Mouse (Mus musculus): ENCODE results near the gene Klk14.
"Not testable (repeated sequence)": the region's sequence is repeated elsewhere in the genome, so short reads cannot be mapped to it uniquely, and the experiment has no call there.

The Klk14 gene

GRCm38 (mm10) chr7:43690118-43690517, at the start of gene Klk14:
Gene Klk14 (plus strand): TSS chr7:43690418.
- DNase-seq (ENCODE audit: low read depth) = no peak

- DNase-seq (ENCODE audit: low read depth) = no peak
Measured at GRCm38 (mm10) chr7:43642587-43642986, 47.6 kb upstream of the Klk14 start.

GRCm38 (mm10) chr7:43643046-43643652, 47.1 kb upstream of the Klk14 start:
- no peak for DNase-seq (ENCODE audit: low read depth)

GRCm38 (mm10) chr7:43652683-43653082, 37.5 kb upstream of the Klk14 start:
- no peak for DNase-seq (ENCODE audit: low read depth)

GRCm38 (mm10) chr7:43654519-43654918, 35.7 kb upstream of the Klk14 start:
- DNase-seq (ENCODE audit: low read depth) = no peak

- no peak for DNase-seq (ENCODE audit: low read depth)
Measured at GRCm38 (mm10) chr7:43656232-43656631, 34.0 kb upstream of the Klk14 start.

- no peak for DNase-seq (ENCODE audit: low read depth)
Measured at GRCm38 (mm10) chr7:43660002-43660401, 30.2 kb upstream of the Klk14 start, which contains the start of gene Siglece. Gene Siglece (minus strand): TSS chr7:43660161.

- no peak for DNase-seq (ENCODE audit: low read depth)
Measured at GRCm38 (mm10) chr7:43662804-43663203, 27.4 kb upstream of the Klk14 start.

- not testable (repeated sequence) for DNase-seq (ENCODE audit: low read depth)
Measured at GRCm38 (mm10) chr7:43667221-43667620, 23.0 kb upstream of the Klk14 start.

GRCm38 (mm10) chr7:43668582-43668981, 21.6 kb upstream of the Klk14 start:
- peak; percentile 24 for DNase-seq (ENCODE audit: low read depth)

- no peak for DNase-seq (ENCODE audit: low read depth)
Measured at GRCm38 (mm10) chr7:43671064-43671808, 19.0 kb upstream of the Klk14 start.

- DNase-seq (ENCODE audit: low read depth) = peak; percentile 79
Measured at GRCm38 (mm10) chr7:43671809-43672580, 18.2 kb upstream of the Klk14 start, which contains the start of gene Ctu1. Gene Ctu1 (plus strand): TSS chr7:43672016.

- no peak for DNase-seq (ENCODE audit: low read depth)
Measured at GRCm38 (mm10) chr7:43672581-43673260, 17.5 kb upstream of the Klk14 start.

GRCm38 (mm10) chr7:43675091-43675490, 15.1 kb upstream of the Klk14 start:
- no peak for DNase-seq (ENCODE audit: low read depth)

- peak; percentile 32 for DNase-seq (ENCODE audit: low read depth)
Measured at GRCm38 (mm10) chr7:43678517-43678916, 11.7 kb upstream of the Klk14 start.

GRCm38 (mm10) chr7:43680960-43681359, 9.3 kb upstream of the Klk14 start:
- DNase-seq (ENCODE audit: low read depth) = peak; percentile 36

- not testable (repeated sequence) for DNase-seq (ENCODE audit: low read depth)
Measured at GRCm38 (mm10) chr7:43682511-43682910, 7.7 kb upstream of the Klk14 start.

- no peak for DNase-seq (ENCODE audit: low read depth)
Measured at GRCm38 (mm10) chr7:43685088-43685487, 5.1 kb upstream of the Klk14 start.

GRCm38 (mm10) chr7:43710031-43710430, 19.8 kb downstream of the Klk14 start:
- no peak for DNase-seq (ENCODE audit: low read depth)

- DNase-seq (ENCODE audit: low read depth) = no peak
Measured at GRCm38 (mm10) chr7:43712267-43712666, 22.0 kb downstream of the Klk14 start, which contains the start of gene Klk13. Gene Klk13 (plus strand): TSS chr7:43712567.

GRCm38 (mm10) chr7:43712917-43713316, 22.7 kb downstream of the Klk14 start:
- DNase-seq (ENCODE audit: low read depth) = no peak

GRCm38 (mm10) chr7:43713741-43714351, 23.6 kb downstream of the Klk14 start:
- no peak for DNase-seq (ENCODE audit: low read depth)
